Mouse (Mus musculus) left cerebral cortex, postnatal 4 days (tissue): ENCODE measurements at regions not wholly inside any gene's neighbourhood (a gene's known extent, or its start where the extent isn't known, plus 50 kb on each side); places are given as distances from the start of the nearest gene placed in this dataset.

Experiments used
- DNase-seq: peaks from one replicate; pipeline ENCODE4 v3.0.0-alpha.2; 2022
- intact Hi-C: fragments of 180-260 bp; cut with DNase I; formaldehyde crosslinking; loops from one replicate; pipeline ENCODE4 v1.15.1; 2025

GRCm38 (mm10) chr17:62292703-62293102 is 588.4 kb downstream of the Efna5 start:
- intact Hi-C loops = no loop called here
- DNase-seq = no peak

- intact Hi-C loops = no loop called here
These were observed 593.5 kb downstream of the Efna5 start for GRCm38 (mm10) chr17:62287666-62288065.

GRCm38 (mm10) chr17:62287127-62287526 is 594.0 kb downstream of the Efna5 start:
- intact Hi-C loops = no loop called here

More at GRCm38 (mm10) chr17:62287666-62288065, 593.5 kb downstream of the Efna5 start:
- DNase-seq = no peak

GRCm38 (mm10) chr17:62286086-62287080 is 594.7 kb downstream of the Efna5 start:
- peak; percentile 39 for DNase-seq
- intact Hi-C loops = no loop called here

More at GRCm38 (mm10) chr17:62287127-62287526, 594.0 kb downstream of the Efna5 start:
- DNase-seq = no peak

- intact Hi-C loops = no loop called here
These were observed 600.9 kb downstream of the Efna5 start for GRCm38 (mm10) chr17:62280201-62280600.

GRCm38 (mm10) chr17:62271399-62271798 is 609.7 kb downstream of the Efna5 start:
- intact Hi-C loops = no loop called here
- DNase-seq = no peak

More at GRCm38 (mm10) chr17:62280201-62280600, 600.9 kb downstream of the Efna5 start:
- no peak for DNase-seq

- no peak for DNase-seq
- intact Hi-C loops = no loop called here
These were observed 611.8 kb downstream of the Efna5 start for GRCm38 (mm10) chr17:62269279-62269678.

- intact Hi-C loops = no loop called here
- DNase-seq = no peak
These were observed 627.7 kb downstream of the Efna5 start for GRCm38 (mm10) chr17:62253448-62253847.

GRCm38 (mm10) chr17:62248011-62248410 is 633.1 kb downstream of the Efna5 start:
- intact Hi-C loops = no loop called here
- no peak for DNase-seq

GRCm38 (mm10) chr17:62246650-62247049 is 634.5 kb downstream of the Efna5 start:
- no peak for DNase-seq
- intact Hi-C loops = no loop called here

GRCm38 (mm10) chr17:62230939-62231338 is 650.2 kb downstream of the Efna5 start:
- DNase-seq = no peak
- intact Hi-C loops = no loop called here

GRCm38 (mm10) chr17:62210441-62211025 is 670.6 kb downstream of the Efna5 start:
- intact Hi-C loops = no loop called here
- no peak for DNase-seq

GRCm38 (mm10) chr17:62202658-62203057 is 678.5 kb downstream of the Efna5 start:
- intact Hi-C loops = no loop called here
- no peak for DNase-seq

GRCm38 (mm10) chr17:62200491-62200890 is 680.6 kb downstream of the Efna5 start:
- no peak for DNase-seq
- intact Hi-C loops = no loop called here

- DNase-seq = no peak
These were observed 681.6 kb downstream of the Efna5 start for GRCm38 (mm10) chr17:62199559-62199958.

GRCm38 (mm10) chr17:62178612-62179210 is 702.4 kb downstream of the Efna5 start:
- DNase-seq = no peak
- intact Hi-C loops = no loop called here

More at GRCm38 (mm10) chr17:62199559-62199958, 681.6 kb downstream of the Efna5 start:
- intact Hi-C loops = no loop called here

- intact Hi-C loops = no loop called here
- peak; percentile 42 for DNase-seq
These were observed 704.8 kb downstream of the Efna5 start for GRCm38 (mm10) chr17:62176336-62176735.

- intact Hi-C loops = no loop called here
- no peak for DNase-seq
These were observed 708.8 kb downstream of the Efna5 start for GRCm38 (mm10) chr17:62172305-62172704.

GRCm38 (mm10) chr17:62171532-62171931 is 709.6 kb downstream of the Efna5 start:
- DNase-seq = no peak
- intact Hi-C loops = no loop called here

GRCm38 (mm10) chr17:62161457-62161856 is 719.7 kb downstream of the Efna5 start:
- intact Hi-C loops = no loop called here
- DNase-seq = no peak

GRCm38 (mm10) chr17:62160301-62160700 is 720.8 kb downstream of the Efna5 start:
- no peak for DNase-seq
- intact Hi-C loops = no loop called here
